23 mouse cellular contexts compared by ENCODE assay signal in genomic region chr8:126937337-126937736, GRCm38 (mm10).
"Had no signal": no experiment of that assay in that cellular context is flagged by ENCODE, and none has a peak within 500 bp of the region (broad histone marks: within the 10 kb centered on the region; RNA-seq: fewer than 3 reads in every experiment).

No protein-coding gene starts in this region.

- DNase-seq: gastrocnemius, postnatal 14 days; gastrocnemius, postnatal 36 days; heart, adult 18-20 months; heart, postnatal 10 days; kidney, adult 11 months; kidney, adult 2 months; kidney, adult 9 months; kidney, postnatal 14 days; kidney, postnatal 36 days; layer of hippocampus, adult 9-11 months; layer of hippocampus, postnatal 36 days; left cerebral cortex, postnatal 4 days had no signal

- H3K27ac ChIP-seq: heart, embryonic 10.5 days; hindbrain, embryonic 14.5 days; hindbrain, postnatal 0 days; kidney, embryonic 15.5 days; kidney, postnatal 0 days; limb, embryonic 13.5 days; limb, embryonic 15.5 days; liver, embryonic 12.5 days; liver, embryonic 14.5 days had no signal

- ATAC-seq: hindbrain, postnatal 0 days; intestine, embryonic 16.5 days; liver, embryonic 12.5 days had no signal

- H3K4me1 ChIP-seq: limb, embryonic 15.5 days had no signal

- H3K27me3 ChIP-seq: heart, embryonic 12.5 days; kidney, embryonic 15.5 days; limb, embryonic 13.5 days; limb, embryonic 15.5 days; liver, embryonic 12.5 days had no signal

- H3K9me3 ChIP-seq: heart, embryonic 10.5 days; heart, embryonic 12.5 days; kidney, embryonic 15.5 days; limb, embryonic 13.5 days; limb, embryonic 15.5 days; liver, embryonic 12.5 days had no signal

- H3K4me3 ChIP-seq: heart, embryonic 10.5 days; heart, embryonic 12.5 days; kidney, embryonic 15.5 days; limb, embryonic 13.5 days; limb, embryonic 15.5 days; liver, embryonic 12.5 days had no signal

- H3K9ac ChIP-seq: heart, embryonic 12.5 days; hindbrain, embryonic 14.5 days; kidney, embryonic 15.5 days; limb, embryonic 13.5 days; limb, embryonic 15.5 days; liver, embryonic 12.5 days; liver, embryonic 14.5 days had no signal

- H3K4me2 ChIP-seq: heart, embryonic 12.5 days; hindbrain, embryonic 14.5 days; kidney, embryonic 15.5 days; limb, embryonic 13.5 days; limb, embryonic 15.5 days; liver, embryonic 12.5 days had no signal
